Mouse (Mus musculus): ENCODE measurements around the gene Slc9a9. TPM values are rescaled to one million over a fixed set of nuclear protein-coding genes. Genes with fewer than 3 reads are reported as not detected.

Slc9a9 gene
- polyA plus RNA-seq, 1 experiment = 0.69 TPM

GRCm38 (mm10) chr9:94743291-94743690, 73.6 kb downstream of the Slc9a9 start:
- Histone ChIP-seq H3K36me3 (ENCODE audit: control insufficient read depth, insufficient read depth, low read length) (no peaks in the 10 kb centered on the region), H3K4me1 (ENCODE audit: control insufficient read depth, insufficient read depth, low read length) (no peaks in the 10 kb centered on the region), H3K27ac (ENCODE audit: control insufficient read depth, insufficient read depth, low read depth, low read length) (no peak overlapping the region), H3K27me3 (ENCODE audit: control insufficient read depth, insufficient read depth, low read length) (no peaks in the 10 kb centered on the region), H3K4me3 (ENCODE audit: control insufficient read depth, low read depth, low read length) (no peak overlapping the region)
- TF ChIP-seq CTCF (IDR thresholded peaks at IDR 0.05; ENCODE audit: control insufficient read depth, insufficient read depth, insufficient replicate concordance, low read depth, low read length) (no peak), POLR2A (IDR thresholded peaks at IDR 0.05; ENCODE audit: control insufficient read depth, low read depth, low read length) (no peak)

GRCm38 (mm10) chr9:94748503-94748902, 78.8 kb downstream of the Slc9a9 start:
- TF ChIP-seq CTCF (IDR thresholded peaks at IDR 0.05; ENCODE audit: control insufficient read depth, insufficient read depth, insufficient replicate concordance, low read depth, low read length) = no peak
- TF ChIP-seq POLR2A (IDR thresholded peaks at IDR 0.05; ENCODE audit: control insufficient read depth, low read depth, low read length) = no peak
- Histone ChIP-seq H3K27me3 (ENCODE audit: control insufficient read depth, insufficient read depth, low read length) (no peaks in the 10 kb centered on the region), H3K4me1 (ENCODE audit: control insufficient read depth, insufficient read depth, low read length) (peaks cover 6% of the 10 kb centered on the region), H3K27ac (ENCODE audit: control insufficient read depth, insufficient read depth, low read depth, low read length) (no peak overlapping the region), H3K36me3 (ENCODE audit: control insufficient read depth, insufficient read depth, low read length) (no peaks in the 10 kb centered on the region), H3K4me3 (ENCODE audit: control insufficient read depth, low read depth, low read length) (no peak overlapping the region)

- peaks cover 6% of the 10 kb centered on the region for H3K4me1 ChIP-seq (ENCODE audit: control insufficient read depth, insufficient read depth, low read length)
- TF ChIP-seq POLR2A (IDR thresholded peaks at IDR 0.05; ENCODE audit: control insufficient read depth, low read depth, low read length) = no peak
- no peak for TF ChIP-seq CTCF (IDR thresholded peaks at IDR 0.05; ENCODE audit: control insufficient read depth, insufficient read depth, insufficient replicate concordance, low read depth, low read length)
- no peaks in the 10 kb centered on the region for H3K36me3 ChIP-seq (ENCODE audit: control insufficient read depth, insufficient read depth, low read length)
- H3K27ac ChIP-seq (ENCODE audit: control insufficient read depth, insufficient read depth, low read depth, low read length) = no peak overlapping the region
- no peaks in the 10 kb centered on the region for H3K27me3 ChIP-seq (ENCODE audit: control insufficient read depth, insufficient read depth, low read length)
- H3K4me3 ChIP-seq (ENCODE audit: control insufficient read depth, low read depth, low read length) = no peak overlapping the region
Measured at GRCm38 (mm10) chr9:94750187-94750586, 80.5 kb downstream of the Slc9a9 start.

GRCm38 (mm10) chr9:94750935-94751637, 81.4 kb downstream of the Slc9a9 start:
- TF ChIP-seq CTCF (IDR thresholded peaks at IDR 0.05; ENCODE audit: control insufficient read depth, insufficient read depth, insufficient replicate concordance, low read depth, low read length) = no peak
- peaks cover 6% of the 10 kb centered on the region for H3K4me1 ChIP-seq (ENCODE audit: control insufficient read depth, insufficient read depth, low read length)
- H3K27me3 ChIP-seq (ENCODE audit: control insufficient read depth, insufficient read depth, low read length) = no peaks in the 10 kb centered on the region
- peak overlapping the region; percentile 44 for H3K4me3 ChIP-seq (ENCODE audit: control insufficient read depth, low read depth, low read length)
- H3K27ac ChIP-seq (ENCODE audit: control insufficient read depth, insufficient read depth, low read depth, low read length) = no peak overlapping the region
- H3K36me3 ChIP-seq (ENCODE audit: control insufficient read depth, insufficient read depth, low read length) = no peaks in the 10 kb centered on the region

GRCm38 (mm10) chr9:94751638-94752021, 81.9 kb downstream of the Slc9a9 start:
- no peaks in the 10 kb centered on the region for H3K27me3 ChIP-seq (ENCODE audit: control insufficient read depth, insufficient read depth, low read length)
- TF ChIP-seq CTCF (IDR thresholded peaks at IDR 0.05; ENCODE audit: control insufficient read depth, insufficient read depth, insufficient replicate concordance, low read depth, low read length) (no peak), POLR2A (IDR thresholded peaks at IDR 0.05; ENCODE audit: control insufficient read depth, low read depth, low read length) (no peak)
- no peak overlapping the region for H3K27ac ChIP-seq (ENCODE audit: control insufficient read depth, insufficient read depth, low read depth, low read length)

GRCm38 (mm10) chr9:94752121-94752520, 82.4 kb downstream of the Slc9a9 start:
- TF ChIP-seq POLR2A (IDR thresholded peaks at IDR 0.05; ENCODE audit: control insufficient read depth, low read depth, low read length) (no peak), CTCF (IDR thresholded peaks at IDR 0.05; ENCODE audit: control insufficient read depth, insufficient read depth, insufficient replicate concordance, low read depth, low read length) (no peak)
- Histone ChIP-seq H3K36me3 (ENCODE audit: control insufficient read depth, insufficient read depth, low read length) (no peaks in the 10 kb centered on the region), H3K4me1 (ENCODE audit: control insufficient read depth, insufficient read depth, low read length) (peaks cover 6% of the 10 kb centered on the region), H3K27me3 (ENCODE audit: control insufficient read depth, insufficient read depth, low read length) (no peaks in the 10 kb centered on the region), H3K4me3 (ENCODE audit: control insufficient read depth, low read depth, low read length) (no peak overlapping the region), H3K27ac (ENCODE audit: control insufficient read depth, insufficient read depth, low read depth, low read length) (no peak overlapping the region)

More at GRCm38 (mm10) chr9:94751638-94752021, 81.9 kb downstream of the Slc9a9 start:
- Histone ChIP-seq H3K4me3 (ENCODE audit: control insufficient read depth, low read depth, low read length) (peak overlapping the region; percentile 44), H3K4me1 (ENCODE audit: control insufficient read depth, insufficient read depth, low read length) (peaks cover 6% of the 10 kb centered on the region), H3K36me3 (ENCODE audit: control insufficient read depth, insufficient read depth, low read length) (no peaks in the 10 kb centered on the region)

GRCm38 (mm10) chr9:94759904-94760303, 90.2 kb downstream of the Slc9a9 start:
- no peak overlapping the region for H3K4me3 ChIP-seq (ENCODE audit: control insufficient read depth, low read depth, low read length)
- H3K4me1 ChIP-seq (ENCODE audit: control insufficient read depth, insufficient read depth, low read length) = no peaks in the 10 kb centered on the region
- H3K27ac ChIP-seq (ENCODE audit: control insufficient read depth, insufficient read depth, low read depth, low read length) = no peak overlapping the region
- H3K36me3 ChIP-seq (ENCODE audit: control insufficient read depth, insufficient read depth, low read length) = no peaks in the 10 kb centered on the region
- H3K27me3 ChIP-seq (ENCODE audit: control insufficient read depth, insufficient read depth, low read length) = no peaks in the 10 kb centered on the region
- TF ChIP-seq CTCF (IDR thresholded peaks at IDR 0.05; ENCODE audit: control insufficient read depth, insufficient read depth, insufficient replicate concordance, low read depth, low read length) (no peak), POLR2A (IDR thresholded peaks at IDR 0.05; ENCODE audit: control insufficient read depth, low read depth, low read length) (no peak)
